Mouse (Mus musculus) heart, embryonic 10.5 days (tissue): ENCODE data around the gene Tcf7l2. TPM values are rescaled to one million over a fixed set of nuclear protein-coding genes. Genes with fewer than 3 reads are reported as not detected.

Experiments used
- DNase-seq: peaks from one replicate; pipeline ENCODE4 v3.0.0-alpha.2; 2017; ENCODE audit warnings: low spot score
- H3K27ac ChIP-seq: fragments of 300-500 bp; sonication (generic); 2 replicates; pipeline ENCODE4 v1.5.1; 2016; ENCODE audit warnings: mild to moderate bottlenecking
- H3K27me3 ChIP-seq: fragments of 300-500 bp; sonication (generic); 2 replicates; pipeline ENCODE4 v1.6.1; 2016; ENCODE audit warnings: mild to moderate bottlenecking; ENCODE audit not compliant: poor library complexity, insufficient read depth, severe bottlenecking
- H3K36me3 ChIP-seq: fragments of 300-500 bp; sonication (generic); 2 replicates; pipeline ENCODE4 v1.6.1; 2016; ENCODE audit warnings: mild to moderate bottlenecking, moderate library complexity
- H3K4me1 ChIP-seq: fragments of 300-500 bp; sonication (generic); 2 replicates; pipeline ENCODE4 v1.6.1; 2016; ENCODE audit warnings: mild to moderate bottlenecking
- H3K4me3 ChIP-seq: fragments of 300-500 bp; sonication (generic); 2 replicates; pipeline ENCODE4 v1.5.1; 2016; ENCODE audit warnings: mild to moderate bottlenecking, moderate library complexity
- H3K9me3 ChIP-seq: fragments of 300-500 bp; sonication (generic); 2 replicates; pipeline ENCODE4 v1.6.1; 2016; ENCODE audit warnings: mild to moderate bottlenecking, moderate library complexity
- WGBS: fragments of 180-500 bp; shearing (Covaris S2); methylation state at CpG from one replicate; pipeline ENCODE4 v1.1.7; 2016; 5-methylcytosine and 5-hydroxymethylcytosine counted together
- polyA plus RNA-seq: library from polyadenylated mRNA; unstranded; fragments of >200 nt; fragmentation: Nextera tagmentation; extraction: Ambion mirVana; gene quantifications from 2 replicates; pipeline ENCODE4 v1.2.1, GENCODE M21; 2016

Tcf7l2 gene
- polyA plus RNA-seq, 1 experiment from 2014 or later, result 61.8 TPM

DNA sequence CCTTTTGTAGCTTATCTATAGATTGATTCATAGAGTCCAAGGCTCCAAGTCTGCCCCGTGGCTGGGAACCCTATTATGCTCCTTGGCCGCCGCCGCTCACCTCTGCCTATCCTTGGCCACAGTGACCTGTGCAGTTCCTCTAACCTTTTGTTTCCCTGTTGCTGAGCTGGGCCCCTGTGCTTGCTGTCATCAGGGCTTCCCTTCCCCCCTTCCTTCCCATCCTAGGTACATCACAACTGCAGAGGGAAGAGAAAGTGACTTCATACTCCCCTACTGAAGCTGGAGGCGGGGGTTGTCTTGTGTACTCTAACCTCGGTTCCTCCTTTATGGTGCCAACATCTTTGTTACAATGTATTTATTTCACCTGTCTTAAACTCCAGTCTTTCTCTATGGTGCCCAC is 50.3 kb downstream of the Tcf7l2 start:
- Histone ChIP-seq H3K4me3 (no peak overlapping the region), H3K9me3 (no peaks in the 10 kb centered on the region), H3K27ac (0 out of 2 replicates have a peak overlapping the region, but pooled peaks have one; percentile 42), H3K36me3 (peaks cover 7% of the 10 kb centered on the region; the same call in 1 of the 2 replicates), H3K27me3 (no peaks in the 10 kb centered on the region), H3K4me1 (peaks cover 77% of the 10 kb centered on the region)
- DNase-seq, result no peak
- whole genome bisulfite sequencing, result 87% methylated on average over 6 of the region's 6 CpGs

DNA sequence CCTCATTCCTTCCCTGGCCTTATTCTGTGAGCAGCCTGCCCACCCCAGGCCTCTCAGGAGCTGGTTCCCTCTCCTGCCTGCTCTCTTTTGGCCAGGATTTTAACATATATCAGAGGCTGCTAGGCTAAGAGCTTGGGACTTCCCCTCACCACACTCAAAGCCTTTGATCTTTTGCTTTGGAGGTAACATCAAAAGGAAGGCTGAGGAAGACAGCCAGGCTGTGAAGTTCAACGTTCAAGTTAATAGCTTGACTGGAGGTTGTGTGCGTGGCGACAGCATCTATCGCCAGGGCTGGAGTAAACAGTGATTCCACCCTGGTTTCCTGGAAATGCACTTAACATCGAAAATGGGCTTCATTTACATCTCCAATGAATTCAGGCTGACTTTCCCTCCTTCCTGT is 51.0 kb downstream of the Tcf7l2 start:
- 53% methylated on average over 5 of the region's 5 CpGs for WGBS

DNA sequence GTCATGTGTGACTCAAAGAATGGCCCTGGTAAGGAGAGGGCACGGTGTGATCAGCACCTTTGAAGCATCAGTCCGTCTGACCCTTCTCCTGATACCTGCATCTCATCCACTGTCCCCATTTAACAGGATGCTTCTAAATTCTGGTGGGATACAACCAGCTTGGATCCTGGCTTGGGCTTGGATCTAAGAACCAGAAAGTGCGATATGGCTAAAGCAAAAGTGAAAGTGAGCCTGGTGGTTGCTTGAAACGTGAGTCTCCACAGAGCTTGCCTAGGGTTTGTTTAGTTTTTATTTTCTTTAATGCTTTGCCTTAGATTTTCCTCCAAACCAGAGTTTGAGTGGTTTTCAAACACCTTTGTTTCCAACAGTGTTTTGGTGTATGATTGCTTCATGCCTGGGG is 51.4 kb downstream of the Tcf7l2 start:
- 71% methylated on average over 4 of the region's 4 CpGs for WGBS
- no peak for DNase-seq
- H3K9me3 ChIP-seq, result no peaks in the 10 kb centered on the region
- H3K36me3 ChIP-seq, result peaks cover 7% of the 10 kb centered on the region; the same call in 1 of the 2 replicates
- no peak overlapping the region for H3K4me3 ChIP-seq
- H3K27me3 ChIP-seq, result no peaks in the 10 kb centered on the region
- H3K4me1 ChIP-seq, result peaks cover 74% of the 10 kb centered on the region
- H3K27ac ChIP-seq, result no peak overlapping the region

More for the DNA sequence above, 51.0 kb downstream of the Tcf7l2 start:
- Histone ChIP-seq H3K27me3 (no peaks in the 10 kb centered on the region), H3K4me3 (no peak overlapping the region), H3K9me3 (no peaks in the 10 kb centered on the region), H3K4me1 (peaks cover 75% of the 10 kb centered on the region), H3K27ac (no peak overlapping the region), H3K36me3 (peaks cover 7% of the 10 kb centered on the region; the same call in 1 of the 2 replicates)
- no peak for DNase-seq

DNA sequence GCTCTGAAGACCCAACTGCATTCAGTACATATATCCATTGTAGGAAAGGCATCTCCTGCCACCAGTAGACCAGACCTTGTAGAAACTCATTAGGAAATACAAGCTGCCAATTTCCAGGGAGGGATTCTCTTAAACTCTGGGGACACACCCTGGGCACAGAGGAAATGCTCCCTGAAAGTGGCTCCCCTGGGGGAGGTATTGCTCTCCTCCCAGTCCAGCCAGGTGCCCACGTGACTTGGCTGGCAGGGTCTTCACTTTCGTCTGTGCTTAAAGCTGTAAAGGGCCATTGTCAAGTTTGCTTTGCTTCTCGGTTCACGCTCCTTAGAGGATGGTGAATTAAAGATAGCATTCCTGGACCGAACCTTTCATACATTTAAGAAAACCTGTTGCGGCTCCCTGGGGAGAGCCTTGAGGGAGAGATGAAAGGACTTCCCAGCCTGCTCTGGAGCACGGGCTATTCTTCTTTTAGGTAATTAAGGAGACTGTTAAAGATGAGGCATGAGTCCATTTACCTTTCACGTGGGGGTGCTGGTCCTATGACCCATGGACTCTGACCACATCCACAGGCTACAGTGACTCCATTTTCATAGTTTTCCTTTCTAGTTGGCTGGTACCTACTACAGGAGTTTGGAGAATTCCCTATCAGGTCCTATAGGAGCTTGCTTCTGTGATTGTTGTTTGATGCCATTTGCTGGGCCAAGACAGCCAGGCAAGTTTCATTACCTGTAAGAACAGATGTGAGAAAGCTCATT is 52.8 kb downstream of the Tcf7l2 start:
- WGBS, result 77% methylated on average over 8 of the region's 8 CpGs
- H3K4me1 ChIP-seq, result peaks cover 67% of the 10 kb centered on the region
- H3K9me3 ChIP-seq, result no peaks in the 10 kb centered on the region

DNA sequence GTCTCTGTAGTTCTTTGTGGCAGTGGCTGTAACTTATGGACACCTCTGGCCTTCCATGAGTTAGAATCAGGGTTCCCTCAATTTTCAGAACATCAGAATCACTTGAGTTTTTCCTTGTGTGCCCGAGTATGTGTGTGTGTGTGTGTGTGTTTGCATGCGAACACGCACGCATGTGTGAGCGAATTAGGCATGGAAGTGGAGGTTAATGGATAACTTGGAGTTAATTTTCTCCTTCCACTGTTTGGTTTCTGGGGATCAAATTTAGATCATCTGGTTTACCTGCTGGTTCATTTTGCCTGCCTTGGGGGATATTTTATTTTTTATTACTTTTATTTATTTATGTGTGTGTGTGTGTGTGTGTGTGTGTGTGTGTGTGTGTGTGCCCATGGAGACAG is 53.3 kb downstream of the Tcf7l2 start:
- H3K36me3 ChIP-seq, result peaks cover 7% of the 10 kb centered on the region; the same call in 1 of the 2 replicates
- H3K27ac ChIP-seq, result no peak overlapping the region
- 95% methylated on average over 5 of the region's 5 CpGs for WGBS
- no peaks in the 10 kb centered on the region for H3K9me3 ChIP-seq
- H3K4me1 ChIP-seq, result peaks cover 62% of the 10 kb centered on the region
- no peak overlapping the region for H3K4me3 ChIP-seq
- H3K27me3 ChIP-seq, result no peaks in the 10 kb centered on the region
- no peak for DNase-seq

More for the DNA sequence above, 52.8 kb downstream of the Tcf7l2 start:
- H3K36me3 ChIP-seq, result peaks cover 7% of the 10 kb centered on the region; the same call in 1 of the 2 replicates
- H3K27me3 ChIP-seq, result no peaks in the 10 kb centered on the region
- H3K27ac ChIP-seq, result no peak overlapping the region
- DNase-seq, result no peak
- no peak overlapping the region for H3K4me3 ChIP-seq

DNA sequence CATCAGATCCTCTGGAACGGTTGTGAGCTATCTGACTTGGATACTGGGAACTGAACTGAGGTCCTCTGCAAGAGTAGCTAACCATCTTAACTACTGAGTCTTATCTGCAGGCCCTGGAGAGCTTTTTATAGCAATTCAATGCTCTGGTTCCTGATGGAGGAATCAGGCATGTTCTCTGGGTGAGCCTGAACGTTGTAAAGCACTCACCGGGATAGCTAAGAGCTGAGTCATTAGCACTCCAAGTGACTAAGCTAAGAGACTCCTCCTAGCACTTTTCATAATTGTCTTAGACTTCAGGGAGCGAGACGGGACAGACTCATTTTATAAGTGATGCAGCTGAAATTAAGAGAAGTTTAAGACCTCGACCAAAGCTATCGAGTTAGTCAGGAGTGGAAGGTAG is 53.7 kb downstream of the Tcf7l2 start:
- Histone ChIP-seq H3K9me3 (no peaks in the 10 kb centered on the region), H3K36me3 (peaks cover 7% of the 10 kb centered on the region; the same call in 1 of the 2 replicates), H3K27ac (no peak overlapping the region), H3K27me3 (no peaks in the 10 kb centered on the region), H3K4me3 (no peak overlapping the region), H3K4me1 (peaks cover 61% of the 10 kb centered on the region)
- no peak for DNase-seq
- 56% methylated on average over 7 of the region's 7 CpGs for WGBS

DNA sequence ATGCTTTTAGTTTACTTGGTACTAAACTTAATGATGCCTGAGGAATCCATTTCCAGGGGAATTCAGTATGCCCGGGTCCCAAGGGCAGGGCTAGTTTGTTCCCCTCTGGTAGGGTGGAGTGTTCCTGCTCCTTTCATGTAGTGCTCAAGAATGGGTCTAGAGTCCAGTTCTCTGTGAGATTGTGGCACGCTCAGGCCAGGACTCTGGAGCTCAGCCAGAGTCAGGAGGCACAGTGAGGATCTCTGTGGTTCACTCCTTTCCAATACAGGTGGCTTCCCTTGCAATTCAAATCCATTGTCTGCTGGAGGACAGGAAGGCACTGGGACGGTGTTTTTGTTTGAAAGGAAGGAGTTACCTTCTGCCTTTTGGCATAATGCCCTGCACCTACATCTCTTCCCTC is 56.2 kb downstream of the Tcf7l2 start:
- Histone ChIP-seq H3K4me3 (no peak overlapping the region), H3K27me3 (no peaks in the 10 kb centered on the region), H3K36me3 (peaks cover 4% of the 10 kb centered on the region; the same call in 1 of the 2 replicates), H3K4me1 (peaks cover 46% of the 10 kb centered on the region), H3K27ac (no peak overlapping the region), H3K9me3 (no peaks in the 10 kb centered on the region)
- 73% methylated on average over 3 of the region's 3 CpGs for WGBS
- no peak for DNase-seq

DNA sequence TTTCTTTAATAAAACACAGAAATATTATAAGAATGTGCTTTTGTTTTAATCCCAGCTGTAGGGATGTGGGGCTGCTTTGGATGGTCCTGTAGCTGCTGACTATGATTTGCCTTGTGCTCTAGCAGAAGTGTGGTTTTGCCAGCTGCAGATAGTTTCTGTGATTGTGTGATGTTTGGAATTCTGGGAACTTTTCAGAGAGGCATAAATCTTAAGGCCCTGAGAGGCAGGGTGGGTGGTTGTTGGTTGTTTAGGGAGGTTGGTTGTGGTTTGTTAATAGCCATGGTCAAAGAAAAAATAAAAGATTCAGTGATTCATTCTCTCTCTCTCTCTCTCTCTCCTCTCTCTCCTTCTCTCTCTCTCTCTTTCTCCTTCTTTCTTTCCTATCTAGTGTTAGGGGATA is 57.8 kb downstream of the Tcf7l2 start:
- Histone ChIP-seq H3K4me3 (no peak overlapping the region), H3K27ac (no peak overlapping the region), H3K36me3 (0 out of 2 replicates have a peak, but pooled peaks cover 2% of the 10 kb centered on the region), H3K27me3 (no peaks in the 10 kb centered on the region), H3K9me3 (no peaks in the 10 kb centered on the region), H3K4me1 (peaks cover 42% of the 10 kb centered on the region; the same call in 1 of the 2 replicates)
- DNase-seq, result no peak

DNA sequence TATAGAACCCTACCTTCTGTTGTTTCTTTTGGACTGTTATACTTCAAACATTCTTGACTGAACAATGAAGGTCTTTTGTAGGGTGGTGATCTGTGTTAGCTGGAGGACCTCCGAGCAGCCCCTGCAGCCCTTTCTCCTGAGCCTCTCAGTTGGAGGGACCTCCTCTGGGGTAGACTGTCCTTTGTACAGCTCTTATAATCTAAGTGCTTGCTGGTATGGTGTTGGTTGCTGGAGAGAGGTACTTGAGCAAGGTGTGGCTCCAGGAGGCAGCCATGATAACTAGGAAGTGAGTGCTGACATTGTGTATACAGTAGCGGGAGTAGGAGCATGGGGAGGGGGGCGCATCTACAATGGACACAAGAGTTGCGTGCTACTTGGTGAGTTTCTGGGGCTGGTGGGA is 58.4 kb downstream of the Tcf7l2 start:
- Histone ChIP-seq H3K27ac (no peak overlapping the region), H3K27me3 (no peaks in the 10 kb centered on the region), H3K9me3 (no peaks in the 10 kb centered on the region), H3K36me3 (0 out of 2 replicates have a peak, but pooled peaks cover 2% of the 10 kb centered on the region), H3K4me1 (peaks cover 39% of the 10 kb centered on the region; the same call in 1 of the 2 replicates), H3K4me3 (no peak overlapping the region)
- 83% methylated on average over 4 of the region's 4 CpGs for WGBS
- no peak for DNase-seq

DNA sequence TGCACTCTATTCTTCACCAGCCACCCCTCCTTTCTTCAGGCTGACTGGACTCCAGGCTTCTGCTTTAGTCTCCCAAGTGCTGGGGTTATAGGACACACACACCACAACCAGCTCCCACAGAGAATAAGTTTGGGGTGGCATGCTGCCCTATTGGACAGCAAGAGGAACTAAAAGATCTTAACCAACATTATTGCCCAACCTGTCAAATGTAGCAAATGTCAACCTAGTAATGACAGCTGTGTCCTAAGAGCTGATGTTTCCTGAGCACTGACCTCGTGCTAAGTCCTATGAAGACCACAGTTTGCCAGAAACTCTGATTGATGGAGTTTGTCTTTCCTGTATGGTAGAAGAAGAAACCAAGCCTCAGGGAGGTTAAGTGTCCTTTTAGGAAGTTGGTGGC is 61.5 kb downstream of the Tcf7l2 start:
- no peak overlapping the region for H3K4me3 ChIP-seq
- peaks cover 42% of the 10 kb centered on the region for H3K4me1 ChIP-seq
- no peaks in the 10 kb centered on the region for H3K27me3 ChIP-seq
- H3K27ac ChIP-seq, result no peak overlapping the region
- WGBS, result 73% methylated on average over 1 of the region's 1 CpGs
- H3K9me3 ChIP-seq, result no peaks in the 10 kb centered on the region
- H3K36me3 ChIP-seq, result 0 out of 2 replicates have a peak, but pooled peaks cover 2% of the 10 kb centered on the region
- DNase-seq, result no peak

DNA sequence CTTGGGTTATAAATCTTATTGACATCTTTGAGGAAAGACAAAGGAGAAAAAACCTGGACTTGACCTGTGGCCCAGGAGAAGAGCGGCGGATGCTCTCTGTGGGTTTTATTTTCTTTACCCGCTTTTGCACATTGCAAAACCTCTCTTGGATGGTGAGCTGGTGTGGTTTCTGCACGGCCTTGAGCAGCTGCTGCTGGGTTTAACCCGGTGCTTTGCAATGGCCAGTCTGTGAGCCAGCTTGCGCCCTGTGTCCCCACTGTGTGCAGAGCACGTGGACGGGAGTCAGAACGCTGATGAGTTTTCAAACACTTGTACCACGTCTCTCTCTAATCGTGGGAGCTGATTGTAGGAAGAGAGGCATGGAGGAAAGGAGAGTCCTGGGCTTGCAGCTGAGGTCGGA is 62.2 kb downstream of the Tcf7l2 start:
- DNase-seq, result no peak
- 0 out of 2 replicates have a peak, but pooled peaks cover 2% of the 10 kb centered on the region for H3K36me3 ChIP-seq
- WGBS, result 88% methylated on average over 12 of the region's 12 CpGs
- H3K9me3 ChIP-seq, result no peaks in the 10 kb centered on the region
- H3K4me1 ChIP-seq, result peaks cover 38% of the 10 kb centered on the region
- H3K27ac ChIP-seq, result no peak overlapping the region
- H3K4me3 ChIP-seq, result no peak overlapping the region
- H3K27me3 ChIP-seq, result no peaks in the 10 kb centered on the region

DNA sequence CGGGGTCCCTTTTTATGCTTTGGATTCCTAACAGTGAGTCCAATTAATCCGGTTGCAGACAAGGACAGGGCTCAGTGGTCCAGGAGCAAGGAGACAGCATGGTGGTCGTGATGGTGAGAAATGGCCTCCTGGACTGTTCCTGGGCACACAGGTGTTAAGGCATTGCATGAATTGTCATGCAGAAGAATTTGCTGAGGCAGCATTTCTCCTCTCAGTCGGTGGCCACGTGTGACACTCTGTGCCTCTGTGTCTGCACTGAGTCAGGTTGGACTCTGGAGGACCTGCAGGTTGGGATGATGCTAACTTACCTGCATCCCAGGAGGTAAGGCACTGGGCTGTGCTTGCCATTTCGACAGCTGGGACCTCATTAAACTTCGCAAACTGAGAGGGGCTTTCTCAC is 63.2 kb downstream of the Tcf7l2 start:
- no peak for DNase-seq
- 0 out of 2 replicates have a peak, but pooled peaks cover 2% of the 10 kb centered on the region for H3K36me3 ChIP-seq
- H3K27ac ChIP-seq, result no peak overlapping the region
- no peaks in the 10 kb centered on the region for H3K9me3 ChIP-seq
- peaks cover 38% of the 10 kb centered on the region for H3K4me1 ChIP-seq
- H3K27me3 ChIP-seq, result no peaks in the 10 kb centered on the region
- WGBS, result 83% methylated on average over 7 of the region's 7 CpGs
- no peak overlapping the region for H3K4me3 ChIP-seq

DNA sequence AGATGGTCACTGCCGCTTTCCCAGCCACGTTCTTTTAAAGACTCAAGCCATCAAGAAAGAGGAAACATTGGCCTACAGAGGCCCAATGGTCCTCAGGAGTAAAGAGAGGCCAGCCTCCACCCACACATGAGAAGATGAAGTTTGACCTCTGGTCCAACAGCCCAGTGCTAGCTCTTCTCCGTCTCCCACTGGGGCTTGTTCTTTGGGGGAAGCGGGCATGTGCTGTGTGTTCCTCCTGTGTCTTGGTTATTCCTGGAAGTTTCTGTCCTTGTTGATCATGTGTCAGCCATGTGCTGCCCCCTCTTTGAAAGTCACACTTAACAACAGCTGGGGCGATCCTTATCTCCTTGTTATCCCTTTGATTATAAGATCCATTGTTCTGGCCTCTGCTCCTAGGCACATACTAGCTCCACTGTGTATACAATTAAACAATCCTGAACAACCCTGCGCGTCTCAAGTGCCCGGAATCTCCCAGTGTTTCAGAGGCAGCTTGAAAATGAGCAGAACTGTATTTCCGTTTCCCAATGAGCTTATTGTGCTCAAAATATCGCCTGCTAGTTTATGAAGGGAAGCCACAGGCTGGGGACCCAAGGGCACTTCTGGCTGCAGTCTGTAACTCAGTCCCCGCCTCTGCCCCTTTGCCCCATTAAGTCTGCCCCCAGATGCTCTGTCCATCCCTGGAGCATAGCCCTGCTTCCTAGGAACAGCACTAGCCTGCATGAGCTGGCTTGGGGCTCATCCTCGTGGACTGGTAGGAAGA is 65.0 kb downstream of the Tcf7l2 start:
- H3K4me3 ChIP-seq, result no peak overlapping the region

More for the DNA sequence above, 65.0 kb downstream of the Tcf7l2 start:
- Histone ChIP-seq H3K9me3 (no peaks in the 10 kb centered on the region), H3K4me1 (peaks cover 33% of the 10 kb centered on the region), H3K36me3 (0 out of 2 replicates have a peak, but pooled peaks cover 2% of the 10 kb centered on the region), H3K27me3 (no peaks in the 10 kb centered on the region), H3K27ac (0 out of 2 replicates have a peak overlapping the region, but pooled peaks have one; percentile 13)
- DNase-seq, result no peak
- 57% methylated on average over 12 of the region's 12 CpGs for WGBS
